Mouse (Mus musculus): ENCODE measurements around the gene Nek8. TPM values are rescaled to one million over a fixed set of nuclear protein-coding genes. Genes with fewer than 3 reads are reported as not detected.

Nek8 gene
- polyA plus RNA-seq, 1 experiment from 2014 or later = 16.0 TPM

GRCm38 (mm10) chr11:78121176-78121575 lies 55.3 kb downstream of the Nek8 start:
- Histone ChIP-seq H3K27ac (ENCODE audit: low read length) (no peak overlapping the region), H3K9ac (replicated peaks; ENCODE audit: low read depth, low read length) (no peak overlapping the region), H3K27me3 (ENCODE audit: control insufficient read depth, insufficient read depth, low read length) (no peaks in the 10 kb centered on the region), H3K4me1 (ENCODE audit: control insufficient read depth, insufficient read depth, low read length) (peaks cover under 1% of the 10 kb centered on the region; the same call in 1 of the 2 replicates), H3K4me3 (ENCODE audit: low read depth, low read length) (no peak overlapping the region), H3K9me3 (ENCODE audit: control insufficient read depth, low read depth, low read length) (no peaks in the 10 kb centered on the region), H3K36me3 (ENCODE audit: control insufficient read depth, insufficient read depth, low read length) (no peaks in the 10 kb centered on the region), H3K4me2 (replicated peaks; ENCODE audit: low read depth, low read length) (no peak overlapping the region)
- no peak for ATAC-seq (ENCODE audit: insufficient number of reproducible peaks, insufficient read depth, low FRiP score, low read depth)
- 38% methylated on average over 5 of the region's 5 CpGs for WGBS

GRCm38 (mm10) chr11:78119898-78120297 lies 56.6 kb downstream of the Nek8 start:
- no peak overlapping the region for H3K27ac ChIP-seq (ENCODE audit: low read length)
- WGBS = 78% methylated on average over 8 of the region's 8 CpGs
- no peak overlapping the region for H3K4me2 ChIP-seq (replicated peaks; ENCODE audit: low read depth, low read length)
- no peaks in the 10 kb centered on the region for H3K27me3 ChIP-seq (ENCODE audit: control insufficient read depth, insufficient read depth, low read length)
- no peak overlapping the region for H3K9ac ChIP-seq (replicated peaks; ENCODE audit: low read depth, low read length)
- no peak overlapping the region for H3K4me3 ChIP-seq (ENCODE audit: low read depth, low read length)
- no peaks in the 10 kb centered on the region for H3K9me3 ChIP-seq (ENCODE audit: control insufficient read depth, low read depth, low read length)
- peaks cover 4% of the 10 kb centered on the region; the same call in 1 of the 2 replicates for H3K4me1 ChIP-seq (ENCODE audit: control insufficient read depth, insufficient read depth, low read length)
- no peaks in the 10 kb centered on the region for H3K36me3 ChIP-seq (ENCODE audit: control insufficient read depth, insufficient read depth, low read length)
- no peak for ATAC-seq (ENCODE audit: insufficient number of reproducible peaks, insufficient read depth, low FRiP score, low read depth)

- H3K27me3 ChIP-seq (ENCODE audit: control insufficient read depth, insufficient read depth, low read length) = no peaks in the 10 kb centered on the region
- no peak overlapping the region for H3K4me3 ChIP-seq (ENCODE audit: low read depth, low read length)
- H3K4me1 ChIP-seq (ENCODE audit: control insufficient read depth, insufficient read depth, low read length) = peaks cover 11% of the 10 kb centered on the region; the same call in 1 of the 2 replicates
- no peak for ATAC-seq (ENCODE audit: insufficient number of reproducible peaks, insufficient read depth, low FRiP score, low read depth)
- H3K36me3 ChIP-seq (ENCODE audit: control insufficient read depth, insufficient read depth, low read length) = no peaks in the 10 kb centered on the region
- H3K9me3 ChIP-seq (ENCODE audit: control insufficient read depth, low read depth, low read length) = no peaks in the 10 kb centered on the region
- H3K4me2 ChIP-seq (replicated peaks; ENCODE audit: low read depth, low read length) = no peak overlapping the region
- no peak overlapping the region for H3K9ac ChIP-seq (replicated peaks; ENCODE audit: low read depth, low read length)
- H3K27ac ChIP-seq (ENCODE audit: low read length) = no peak overlapping the region
These were observed 58.0 kb downstream of the Nek8 start for GRCm38 (mm10) chr11:78118467-78118866.

- H3K9me3 ChIP-seq (ENCODE audit: control insufficient read depth, low read depth, low read length) = no peaks in the 10 kb centered on the region
- no peak for ATAC-seq (ENCODE audit: insufficient number of reproducible peaks, insufficient read depth, low FRiP score, low read depth)
- 10% methylated on average over 5 of the region's 5 CpGs for WGBS
- H3K36me3 ChIP-seq (ENCODE audit: control insufficient read depth, insufficient read depth, low read length) = no peaks in the 10 kb centered on the region
- H3K27ac ChIP-seq (ENCODE audit: low read length) = peak overlapping the region; percentile 72; the same call in 1 of the 2 replicates
- H3K27me3 ChIP-seq (ENCODE audit: control insufficient read depth, insufficient read depth, low read length) = no peaks in the 10 kb centered on the region
- peaks cover 11% of the 10 kb centered on the region; the same call in 1 of the 2 replicates for H3K4me1 ChIP-seq (ENCODE audit: control insufficient read depth, insufficient read depth, low read length)
- peak overlapping the region; percentile 84 for H3K4me2 ChIP-seq (replicated peaks; ENCODE audit: low read depth, low read length)
- peak overlapping the region; percentile 55 for H3K9ac ChIP-seq (replicated peaks; ENCODE audit: low read depth, low read length)
- H3K4me3 ChIP-seq (ENCODE audit: low read depth, low read length) = peak overlapping the region; percentile 79
These were observed 60.4 kb downstream of the Nek8 start for GRCm38 (mm10) chr11:78116146-78116410.

Small RNA genes within 50 kb of the gene (microRNA-seq; reads per million reads assigned to microRNA genes)
- gene Mir7653 = not detected

Other genes with a start within 250 kb of the Nek8 start
- 2.1 and 3.0 TPM in 2 replicates for gene Sez6, start 245.9 kb downstream of the Nek8 start, polyA plus RNA-seq (2014; fragmentation: Nextera tagmentation; extraction: Ambion mirVana)
- gene Phf12, start 193.9 kb downstream of the Nek8 start, polyA plus RNA-seq (2014; fragmentation: Nextera tagmentation; extraction: Ambion mirVana) = 16.9 and 22.5 TPM in 2 replicates
- gene Dhrs13, start 144.4 kb downstream of the Nek8 start, polyA plus RNA-seq (2014; fragmentation: Nextera tagmentation; extraction: Ambion mirVana) = 19.1 and 21.4 TPM in 2 replicates
- gene Flot2, start 138.7 kb downstream of the Nek8 start, polyA plus RNA-seq (2014; fragmentation: Nextera tagmentation; extraction: Ambion mirVana) = 54.1 and 60.6 TPM in 2 replicates
- gene Eral1, start 96.3 kb downstream of the Nek8 start, polyA plus RNA-seq (2014; fragmentation: Nextera tagmentation; extraction: Ambion mirVana) = 33.4 and 33.5 TPM in 2 replicates
- gene Fam222b, start 82.0 kb downstream of the Nek8 start, polyA plus RNA-seq (2014; fragmentation: Nextera tagmentation; extraction: Ambion mirVana) = 15.2 and 16.4 TPM in 2 replicates
- 53.5 and 54.7 TPM in 2 replicates for gene Traf4, start 11.1 kb downstream of the Nek8 start, polyA plus RNA-seq (2014; fragmentation: Nextera tagmentation; extraction: Ambion mirVana)
- 27.1 and 28.0 TPM in 2 replicates for gene Tlcd1, start within 50 bp of the Nek8 start, polyA plus RNA-seq (2014; fragmentation: Nextera tagmentation; extraction: Ambion mirVana)
- gene Rpl23a, start 6.9 kb upstream of the Nek8 start, polyA plus RNA-seq (2014; fragmentation: Nextera tagmentation; extraction: Ambion mirVana) = 1,708 and 1,741 TPM in 2 replicates
- 156 and 171 TPM in 2 replicates for gene Rab34, start 11.8 kb upstream of the Nek8 start, polyA plus RNA-seq (2014; fragmentation: Nextera tagmentation; extraction: Ambion mirVana)
- gene Proca1, start 16.7 kb upstream of the Nek8 start, polyA plus RNA-seq (2014; fragmentation: Nextera tagmentation; extraction: Ambion mirVana) = 2.7 and 3.3 TPM in 2 replicates
- gene Sdf2, start 69.1 kb upstream of the Nek8 start, polyA plus RNA-seq (2014; fragmentation: Nextera tagmentation; extraction: Ambion mirVana) = 101 and 102 TPM in 2 replicates
- 25.3 and 26.2 TPM in 2 replicates for gene Supt6, start 69.3 kb upstream of the Nek8 start, polyA plus RNA-seq (2014; fragmentation: Nextera tagmentation; extraction: Ambion mirVana)
- gene 2610507B11Rik, start 85.1 kb upstream of the Nek8 start, polyA plus RNA-seq (2014; fragmentation: Nextera tagmentation; extraction: Ambion mirVana) = 98.3 and 98.7 TPM in 2 replicates
- gene BC030499, start 114.2 kb upstream of the Nek8 start, polyA plus RNA-seq (2014; fragmentation: Nextera tagmentation; extraction: Ambion mirVana) = 0.17 and 0.32 TPM in 2 replicates
- 40.5 and 44.6 TPM in 2 replicates for gene Spag5, start 124.9 kb upstream of the Nek8 start, polyA plus RNA-seq (2014; fragmentation: Nextera tagmentation; extraction: Ambion mirVana)
- 18.8 and 21.2 TPM in 2 replicates for gene Aldoc, start 146.3 kb upstream of the Nek8 start, polyA plus RNA-seq (2014; fragmentation: Nextera tagmentation; extraction: Ambion mirVana)
- 67.7 and 69.8 TPM in 2 replicates for gene Pigs, start 151.7 kb upstream of the Nek8 start, polyA plus RNA-seq (2014; fragmentation: Nextera tagmentation; extraction: Ambion mirVana)
- gene Unc119, start 166.8 kb upstream of the Nek8 start, polyA plus RNA-seq (2014; fragmentation: Nextera tagmentation; extraction: Ambion mirVana) = 45.9 and 47.5 TPM in 2 replicates
- 0.45 and 0.64 TPM in 2 replicates for gene Foxn1, start 209.9 kb upstream of the Nek8 start, polyA plus RNA-seq (2014; fragmentation: Nextera tagmentation; extraction: Ambion mirVana)
- gene Slc13a2, start 245.5 kb upstream of the Nek8 start, polyA plus RNA-seq (2014; fragmentation: Nextera tagmentation; extraction: Ambion mirVana) = 0.10 TPM in 2 replicates

Data from stomach, embryonic 14.5 days (tissue).